Mouse (Mus musculus) liver, embryonic 14.5 days (tissue): ENCODE results near the gene Psma3.

Experiments used
- CTCF ChIP-seq: IDR thresholded peaks from 2 replicates; pipeline ENCODE4 v1.5.1; 2016; ENCODE audit warnings: antibody characterized with exemption, low read depth, control low read depth
- EP300 ChIP-seq: IDR thresholded peaks from 2 replicates; pipeline ENCODE4 v1.6.1; 2016; ENCODE audit warnings: antibody characterized with exemption, low read depth

DNA sequence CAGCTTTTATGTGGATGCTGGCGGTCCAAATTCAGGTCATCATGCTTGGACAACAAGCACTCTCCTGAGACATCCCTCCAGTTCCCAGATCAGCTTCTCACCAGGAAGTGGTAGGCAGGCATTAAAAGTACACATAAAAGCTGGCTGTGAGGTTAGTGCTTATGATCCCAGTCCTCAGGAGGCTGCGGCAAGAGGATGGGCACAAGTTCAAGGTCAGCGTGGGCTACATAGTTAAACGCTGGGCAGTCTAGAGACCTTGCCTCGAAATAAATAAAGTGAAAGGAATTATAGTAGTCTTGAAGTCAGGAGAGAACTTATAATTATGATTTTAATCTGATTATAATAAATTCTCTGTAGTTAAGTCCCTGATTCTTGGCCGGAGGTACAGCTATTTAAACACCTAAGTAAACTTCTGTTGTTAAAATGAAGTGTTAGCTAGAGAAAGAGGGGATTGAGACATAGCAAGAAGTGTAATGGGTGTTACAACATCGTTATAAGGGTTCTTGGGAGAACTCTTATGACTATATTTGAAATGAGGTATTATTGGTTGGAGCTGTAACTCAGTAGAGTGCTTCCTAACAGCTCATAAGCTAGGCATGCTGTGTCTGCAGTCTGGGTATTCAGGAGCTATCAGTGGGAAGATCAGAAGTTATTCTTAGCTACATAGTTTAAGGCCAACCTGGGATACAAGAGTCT is 10.6 kb downstream of the Psma3 start:
- no peak for TF ChIP-seq EP300
- TF ChIP-seq CTCF, result no peak
